Comparison of ENCODE assay signal across 8 mouse cellular contexts in the genomic region with DNA sequence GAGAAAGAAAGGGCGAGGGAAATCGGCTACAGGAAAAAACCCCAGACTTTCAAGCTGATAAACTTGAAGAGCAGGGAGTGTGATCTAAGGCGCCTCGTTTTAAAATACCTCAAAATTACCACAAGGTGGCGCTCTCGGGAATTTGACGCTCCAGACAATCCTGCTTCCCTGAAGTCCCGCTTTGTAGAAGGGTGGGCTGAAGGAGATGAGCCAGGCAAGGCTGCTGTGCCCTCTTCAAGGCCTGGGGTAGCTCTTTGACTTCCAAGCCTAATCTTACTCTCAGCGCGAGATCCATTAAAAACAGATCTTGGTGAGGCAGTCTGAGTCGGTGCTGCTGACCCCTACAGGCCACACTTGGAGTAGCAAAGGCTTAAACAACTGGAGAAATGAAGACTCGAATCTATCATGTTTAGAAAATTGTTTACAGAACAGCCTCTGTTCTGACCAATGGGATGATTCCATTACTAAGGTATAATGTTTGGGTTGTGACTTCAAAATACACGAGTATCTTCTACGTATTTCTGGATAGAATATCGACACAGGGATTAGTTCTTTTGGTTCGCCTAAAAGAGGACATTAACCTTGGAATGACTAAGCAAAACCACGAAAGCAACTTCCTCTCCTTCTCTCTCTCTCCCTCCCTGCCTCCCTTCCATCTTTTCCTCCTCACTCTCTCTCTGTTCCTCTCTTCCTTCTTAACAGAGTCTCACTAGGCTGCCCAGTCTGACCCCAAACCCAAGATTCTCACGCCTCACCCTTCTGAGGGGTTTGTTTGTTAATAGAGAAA.
DNase-seq lines count a peak whose midpoint lies in the region; ATAC-seq and TF ChIP-seq lines count a peak whose summit lies in the region.

No protein-coding gene starts in this region.

- peak; percentile 71 for TF ChIP-seq CTCF in G1E (IDR thresholded peaks at IDR 0.05; ENCODE audit: low read depth, low read length)
- TF ChIP-seq CTCF in lung, adult 2 months (IDR thresholded peaks at IDR 0.05; ENCODE audit: insufficient read depth, low read length): peak; percentile 83

- peak; percentile 66 for ATAC-seq in G1E (ENCODE audit: extremely low read depth, insufficient number of reproducible peaks, low FRiP score, poor library complexity, severe bottlenecking)
- ATAC-seq in forebrain, embryonic 14.5 days: peak; percentile 94
- peak; percentile 93 for ATAC-seq in neural tube, embryonic 15.5 days (ENCODE audit: low FRiP score)

- H3K4me3 ChIP-seq in G1E (ENCODE audit: low read depth, low read length): peak overlapping the region; percentile 67
- peak overlapping the region; percentile 24; the same call in 1 of the 2 replicates for H3K4me3 ChIP-seq in forebrain, embryonic 14.5 days (ENCODE audit: low read depth, low read length)
- H3K4me3 ChIP-seq in lung, adult 2 months (replicated peaks; ENCODE audit: extremely low read depth, low read depth, low read length): peak overlapping the region; percentile 61
- peak overlapping the region; percentile 39 for H3K4me3 ChIP-seq in neural tube, embryonic 15.5 days (replicated peaks)

- H3K36me3 ChIP-seq in G1E (replicated peaks): no peaks in the 10 kb centered on the region
- no peaks in the 10 kb centered on the region for H3K36me3 ChIP-seq in forebrain, embryonic 14.5 days (ENCODE audit: control insufficient read depth, insufficient read depth, low read length)
- no peaks in the 10 kb centered on the region for H3K36me3 ChIP-seq in neural tube, embryonic 15.5 days

- peak overlapping the region; percentile 56 for H3K4me2 ChIP-seq in forebrain, embryonic 14.5 days (ENCODE audit: low read length)
- H3K4me2 ChIP-seq in neural tube, embryonic 15.5 days: peak overlapping the region; percentile 65

- 23% methylated on average over 18 of the region's 18 CpGs for WGBS in forebrain, embryonic 14.5 days
- 17% methylated on average over 18 of the region's 18 CpGs for WGBS in lung, adult 2 months
- 26% methylated on average over 18 of the region's 18 CpGs for WGBS in neural tube, embryonic 15.5 days

- intact Hi-C loops in heart, postnatal 36 days (cut with DNase I): loop anchor here (1.0 to 10.0 kb wide), 3 partner anchors 87 to 605 kb away; no protein-coding TSS in a partner anchor

- no peak overlapping the region for H3K27ac ChIP-seq in forebrain, embryonic 14.5 days (ENCODE audit: low read depth, low read length)
- peak overlapping the region; percentile 28; the same call in 1 of the 2 replicates for H3K27ac ChIP-seq in neural tube, embryonic 15.5 days (replicated peaks)

- H3K4me1 ChIP-seq in G1E (ENCODE audit: insufficient read depth, low read depth, low read length): peaks cover 52% of the 10 kb centered on the region
- H3K4me1 ChIP-seq in forebrain, embryonic 14.5 days (ENCODE audit: control insufficient read depth, insufficient read depth, low read length): no peaks in the 10 kb centered on the region
- H3K4me1 ChIP-seq in lung, adult 2 months (ENCODE audit: control insufficient read depth, insufficient read depth, low read length): no peaks in the 10 kb centered on the region
- H3K4me1 ChIP-seq in neural tube, embryonic 15.5 days: no peaks in the 10 kb centered on the region

- no peaks in the 10 kb centered on the region for H3K27me3 ChIP-seq in G1E (ENCODE audit: insufficient read depth, low read length)
- no peaks in the 10 kb centered on the region for H3K27me3 ChIP-seq in forebrain, embryonic 14.5 days (replicated peaks; ENCODE audit: control insufficient read depth, insufficient read depth, low read length)
- no peaks in the 10 kb centered on the region for H3K27me3 ChIP-seq in neural tube, embryonic 15.5 days (replicated peaks)

- H3K9ac ChIP-seq in forebrain, embryonic 14.5 days (ENCODE audit: low read length): peak overlapping the region; percentile 33; the same call in 1 of the 2 replicates
- H3K9ac ChIP-seq in neural tube, embryonic 15.5 days (replicated peaks): 0 out of 2 replicates have a peak overlapping the region, but pooled peaks have one; percentile 37

- TF ChIP-seq POLR2A in lung, adult 2 months (IDR thresholded peaks at IDR 0.05; ENCODE audit: borderline replicate concordance, extremely low read depth, low read depth, low read length): no peak

- DNase-seq in G1E (ENCODE audit: low spot score): peak; percentile 70
- DNase-seq in cerebellum, adult 11 months: peak; percentile 17
- peak; percentile 84 for DNase-seq in forebrain, embryonic 14.5 days (ENCODE audit: low spot score)
- peak; percentile 61 to 75 for DNase-seq in heart, postnatal 36 days
- peak; percentile 29 to 60 for DNase-seq in layer of hippocampus, adult 18-20 months (ENCODE audit: low spot score in 2 of 2)
- DNase-seq in lung, adult 2 months: peak; percentile 68
- peak; percentile 73 for DNase-seq in testis, postnatal 10 days (ENCODE audit: low spot score)

- H3K9me3 ChIP-seq in G1E (replicated peaks): no peaks in the 10 kb centered on the region
- no peaks in the 10 kb centered on the region for H3K9me3 ChIP-seq in forebrain, embryonic 14.5 days (replicated peaks; ENCODE audit: control insufficient read depth, low read length)
- H3K9me3 ChIP-seq in neural tube, embryonic 15.5 days (replicated peaks): no peaks in the 10 kb centered on the region

Comparison
In these comparisons a context has a peak if more than half of its experiments do, and no peak if none do; other contexts are left out.
1. DNase-seq: peak in every context shown above with its lines; median percentile 84 in forebrain, embryonic 14.5 days; 73 in testis, postnatal 10 days; 70 in G1E; 68 in heart, postnatal 36 days; 68 in lung, adult 2 months; 44 in layer of hippocampus, adult 18-20 months; 17 in cerebellum, adult 11 months.